Mouse (Mus musculus) CH12.LX (cell line): ENCODE data around the gene Nr5a2.

Experiments used
- CTCF ChIP-seq, 2 experiments: IDR thresholded peaks in 1 of 2; conservative IDR thresholded peaks in 1 of 2; 2 replicates each; pipeline ENCODE4 v1.5.1; 2011 to 2012; ENCODE audit warnings: low read depth in 2 of 2, low read length in 2 of 2, improper control_type of control experiment in 1 of 2, inconsistent platforms in 1 of 2, mild to moderate bottlenecking in 1 of 2, moderate library complexity in 1 of 2
- E2F4 ChIP-seq: IDR thresholded peaks from 2 replicates; pipeline ENCODE4 v1.6.1; 2011; ENCODE audit warnings: low read depth, low read length, improper control_type of control experiment; ENCODE audit not compliant: insufficient replicate concordance
- ELF1 ChIP-seq: IDR thresholded peaks from 2 replicates; pipeline ENCODE4 v1.6.1; 2014; ENCODE audit warnings: low read depth, mild to moderate bottlenecking, inconsistent platforms, low read length, improper control_type of control experiment
- EP300 ChIP-seq: IDR thresholded peaks from 2 replicates; pipeline ENCODE4 v1.6.1; 2011; ENCODE audit warnings: low read length, improper control_type of control experiment
- MEF2A ChIP-seq: IDR thresholded peaks from 2 replicates; pipeline ENCODE4 v1.6.1; 2014; ENCODE audit warnings: low read depth, mild to moderate bottlenecking, inconsistent platforms, low read length, improper control_type of control experiment, borderline replicate concordance
- MXI1 ChIP-seq: IDR thresholded peaks from 2 replicates; pipeline ENCODE4 v1.6.1; 2011; ENCODE audit warnings: mild to moderate bottlenecking, low read depth, low read length, improper control_type of control experiment
- MYC ChIP-seq: IDR thresholded peaks from 2 replicates; pipeline ENCODE4 v1.6.1; 2011; ENCODE audit warnings: low read depth, mild to moderate bottlenecking, improper control_type of control experiment, low read length
- POLR2A ChIP-seq: IDR thresholded peaks from 2 replicates; pipeline ENCODE4 v1.6.1; 2011; ENCODE audit warnings: low read depth, mild to moderate bottlenecking, improper control_type of control experiment, low read length
- POLR2AphosphoS2 ChIP-seq: IDR thresholded peaks from 2 replicates; pipeline ENCODE4 v1.6.1; 2011; ENCODE audit warnings: low read depth, low read length, improper control_type of control experiment
- SIN3A ChIP-seq: IDR thresholded peaks from 2 replicates; pipeline ENCODE4 v1.6.1; 2012; ENCODE audit warnings: low read length, improper control_type of control experiment, inconsistent platforms
- USF2 ChIP-seq: conservative IDR thresholded peaks from 2 replicates; pipeline ENCODE4 v1.6.1; 2011; ENCODE audit warnings: low read depth, low read length, improper control_type of control experiment
- ZMIZ1 ChIP-seq: IDR thresholded peaks from 2 replicates; pipeline ENCODE4 v1.6.1; 2012; ENCODE audit warnings: low read depth, mild to moderate bottlenecking, inconsistent platforms, low read length, improper control_type of control experiment

DNA sequence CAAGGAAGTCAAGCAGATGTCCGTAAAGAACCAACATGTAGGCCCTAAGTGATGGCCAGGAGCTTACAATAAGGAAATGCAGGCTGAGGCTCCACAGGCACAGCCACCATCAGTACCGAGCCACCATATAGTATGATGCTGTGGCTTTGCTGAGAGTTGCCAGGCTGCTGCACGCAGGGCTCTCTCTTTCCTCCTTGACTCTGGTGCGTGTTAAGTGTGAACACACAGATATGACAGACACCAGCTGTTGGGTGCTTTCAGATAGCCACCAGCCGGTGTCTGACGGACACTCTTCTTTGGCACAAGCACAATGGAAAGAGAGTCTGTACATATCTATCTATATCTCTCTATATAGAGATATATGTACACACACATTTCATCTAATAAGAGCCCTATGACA lies 97.0 kb downstream of the Nr5a2 start:
- TF ChIP-seq POLR2A (no peak), MXI1 (no peak), CTCF (conservative IDR thresholded peaks at IDR 0.05 in 1 of 2, IDR thresholded peaks at IDR 0.05 in 1 of 2; ENCODE audit: low read depth in 2 of 2, low read length in 2 of 2) (no peak), E2F4 (no peak), EP300 (no peak), SIN3A (no peak), USF2 (no peak), POLR2AphosphoS2 (no peak), MYC (no peak), MEF2A (no peak), ZMIZ1 (no peak), ELF1 (no peak)
